Mouse (Mus musculus) stomach, postnatal 0 days (tissue): ENCODE data around the gene Bex3.

Source experiments
- CTCF ChIP-seq: IDR thresholded peaks from 2 replicates; pipeline ENCODE4 v1.5.1; 2016; ENCODE audit warnings: antibody characterized with exemption, low read depth, mild to moderate bottlenecking, moderate library complexity
- EP300 ChIP-seq: optimal IDR thresholded peaks from 2 replicates; pipeline ENCODE3; 2016; ENCODE audit warnings: antibody characterized with exemption

GRCm38 (mm10) chrX:136268173-136268572 lies 1.9 kb upstream of the Bex3 start:
- TF ChIP-seq CTCF: no peak
- TF ChIP-seq EP300: no peak
